Mouse (Mus musculus): ENCODE measurements around the gene Foxa1. TPM values are rescaled to one million over a fixed set of nuclear protein-coding genes. Genes with fewer than 3 reads are reported as not detected.

The Foxa1 gene
- total RNA-seq, 2 experiments from 2014 or later: not detected

GRCm38 (mm10) chr12:57505329-57505728, 41.4 kb downstream of the Foxa1 start:
- intact Hi-C loops (cut with DNase I): no loop called here
- no peak for DNase-seq

GRCm38 (mm10) chr12:57500246-57500645, 46.5 kb downstream of the Foxa1 start:
- intact Hi-C loops (cut with DNase I): no loop called here
- DNase-seq: no peak

- intact Hi-C loops (cut with DNase I): no loop called here
- no peak for DNase-seq
Observed at GRCm38 (mm10) chr12:57496347-57497119, 50.2 kb downstream of the Foxa1 start.

Other genes with a start within 250 kb of the Foxa1 start
- 1 to 10 TPM; 1.1 to 1.4 TPM for gene Ttc6, start 17.2 kb upstream of the Foxa1 start, total RNA-seq (2021)